Mouse (Mus musculus) gastrocnemius, postnatal 36 days (tissue): Measurements from ENCODE around the gene Gabbr2. TPM values are rescaled to one million over a fixed set of nuclear protein-coding genes. Genes with fewer than 3 reads are reported as not detected.

Experiments
- DNase-seq, 2 experiments: peaks; one replicate each; pipeline ENCODE4 v3.0.0; 2022
- intact Hi-C: fragments of 180-260 bp; cut with DNase I; formaldehyde crosslinking; loops from one replicate; pipeline ENCODE4 v1.15.1; 2025
- total RNA-seq, 2 experiments: library from RNA; stranded (reverse); gene quantifications; 2 replicates each; pipeline ENCODE4 v1.2.3; 2021

Gabbr2 gene
- total RNA-seq, 2 experiments from 2014 or later, result 0.08 TPM; not detected in 1

- intact Hi-C loops, result no loop called here
- DNase-seq, result no peak
Measured at GRCm38 (mm10) chr4:46928112-46928511, 63.6 kb downstream of the Gabbr2 start.

GRCm38 (mm10) chr4:46919144-46919543, 72.5 kb downstream of the Gabbr2 start:
- DNase-seq, result no peak

GRCm38 (mm10) chr4:46916786-46917185, 74.9 kb downstream of the Gabbr2 start:
- no peak for DNase-seq
- intact Hi-C loops, result no loop called here

More at GRCm38 (mm10) chr4:46919144-46919543, 72.5 kb downstream of the Gabbr2 start:
- intact Hi-C loops, result no loop called here

GRCm38 (mm10) chr4:46915934-46916333, 75.7 kb downstream of the Gabbr2 start:
- intact Hi-C loops, result no loop called here
- no peak for DNase-seq

GRCm38 (mm10) chr4:46915476-46915875, 76.2 kb downstream of the Gabbr2 start:
- DNase-seq, result no peak

GRCm38 (mm10) chr4:46914606-46915005, 77.1 kb downstream of the Gabbr2 start:
- intact Hi-C loops, result no loop called here
- no peak for DNase-seq

More at GRCm38 (mm10) chr4:46915476-46915875, 76.2 kb downstream of the Gabbr2 start:
- intact Hi-C loops, result no loop called here

- intact Hi-C loops, result no loop called here
- no peak for DNase-seq
Measured at GRCm38 (mm10) chr4:46906036-46906691, 85.5 kb downstream of the Gabbr2 start.

GRCm38 (mm10) chr4:46905152-46905551, 86.5 kb downstream of the Gabbr2 start:
- DNase-seq, result no peak
- intact Hi-C loops, result no loop called here

- intact Hi-C loops, result no loop called here
- no peak for DNase-seq
Measured at GRCm38 (mm10) chr4:46904129-46904528, 87.5 kb downstream of the Gabbr2 start.

- DNase-seq, result no peak
- intact Hi-C loops, result no loop called here
Measured at GRCm38 (mm10) chr4:46898546-46898945, 93.1 kb downstream of the Gabbr2 start.

GRCm38 (mm10) chr4:46897634-46898399, 93.9 kb downstream of the Gabbr2 start:
- DNase-seq, result no peak
- intact Hi-C loops, result no loop called here

GRCm38 (mm10) chr4:46894144-46894543, 97.5 kb downstream of the Gabbr2 start:
- intact Hi-C loops, result no loop called here
- DNase-seq, result no peak

GRCm38 (mm10) chr4:46889175-46889574, 102.5 kb downstream of the Gabbr2 start:
- intact Hi-C loops, result no loop called here
- no peak for DNase-seq

GRCm38 (mm10) chr4:46885627-46886383, 105.9 kb downstream of the Gabbr2 start:
- no peak for DNase-seq
- intact Hi-C loops, result no loop called here

GRCm38 (mm10) chr4:46884132-46884531, 107.5 kb downstream of the Gabbr2 start:
- intact Hi-C loops, result no loop called here
- DNase-seq, result no peak

- no peak for DNase-seq
- intact Hi-C loops, result no loop called here
Measured at GRCm38 (mm10) chr4:46883546-46883945, 108.1 kb downstream of the Gabbr2 start.

GRCm38 (mm10) chr4:46883047-46883446, 108.6 kb downstream of the Gabbr2 start:
- DNase-seq, result no peak
- intact Hi-C loops, result no loop called here

GRCm38 (mm10) chr4:46881271-46881670, 110.4 kb downstream of the Gabbr2 start:
- intact Hi-C loops, result no loop called here
- DNase-seq, result no peak

- intact Hi-C loops, result no loop called here
- DNase-seq, result no peak
Measured at GRCm38 (mm10) chr4:46879943-46880342, 111.7 kb downstream of the Gabbr2 start.

GRCm38 (mm10) chr4:46872750-46873149, 118.9 kb downstream of the Gabbr2 start:
- DNase-seq, result no peak
- intact Hi-C loops, result no loop called here

GRCm38 (mm10) chr4:46870157-46870556, 121.5 kb downstream of the Gabbr2 start:
- no peak for DNase-seq
- intact Hi-C loops, result no loop called here
